Mouse (Mus musculus): ENCODE data around the gene Supt7l.

GRCm38 (mm10) chr5:31527117-31527680 lies 408 bp downstream of the Supt7l start:
- no peak for TF ChIP-seq EP300 (IDR thresholded peaks at IDR 0.05; ENCODE audit: insufficient read depth, low read depth, low read length)
- TF ChIP-seq CTCF (IDR thresholded peaks at IDR 0.05; ENCODE audit: low read depth, low read length): no peak

All from ES-Bruce4 (cell line).